Mouse (Mus musculus) small intestine, adult 2 months (tissue): ENCODE measurements at regions not wholly inside any gene's neighbourhood (a gene's known extent, or its start where the extent isn't known, plus 50 kb on each side); places are given as distances from the start of the nearest gene placed in this dataset.

Experiments
- CTCF ChIP-seq: fragments of 200-500 bp; IDR thresholded peaks from 2 replicates; pipeline ENCODE4 v1.5.1; 2012; ENCODE audit warnings: low read depth, mild to moderate bottlenecking, control low read depth, inconsistent platforms, low read length, moderate library complexity, mixed read lengths; ENCODE audit not compliant: insufficient replicate concordance, insufficient read length; ENCODE audit errors: extremely low read depth
- POLR2A ChIP-seq: fragments of 200-500 bp; IDR thresholded peaks from 2 replicates; pipeline ENCODE4 v1.6.1; 2012; ENCODE audit warnings: low read depth, mild to moderate bottlenecking, control low read depth, inconsistent platforms, low read length, moderate library complexity

GRCm38 (mm10) chr2:166476953-166477352 lies 236.7 kb downstream of the Prex1 start:
- TF ChIP-seq CTCF (no peak), POLR2A (no peak)
